Mouse (Mus musculus): ENCODE data around the gene Npas1.

- TF ChIP-seq POLR2A (IDR thresholded peaks at IDR 0.05; ENCODE audit: borderline replicate concordance, control insufficient read depth, low read depth, low read length) (no peak), CTCF (IDR thresholded peaks at IDR 0.05; ENCODE audit: control insufficient read depth, insufficient read depth, low read length) (no peak)
These were observed 12.0 kb downstream of the Npas1 start for GRCm38 (mm10) chr7:16465568-16465967.
